Mouse (Mus musculus) adrenal gland, postnatal 4 days (tissue): ENCODE data around the gene Rnf5. TPM values are rescaled to one million over a fixed set of nuclear protein-coding genes. Genes with fewer than 3 reads are reported as not detected.
A peak's percentile ranks its signal among the peaks of the same experiment; 100 is the strongest.

Source experiments
- DNase-seq, 2 experiments: peaks; one replicate each; pipeline ENCODE4 v3.0.0; 2021 to 2022; ENCODE audit warnings: low spot score in 2 of 2, mixed read lengths in 2 of 2
- total RNA-seq, 2 experiments: library from RNA; stranded (reverse); gene quantifications; 2 replicates each; pipeline ENCODE4 v1.2.3; 2021

Rnf5 gene
- total RNA-seq, 2 experiments from 2014 or later, result 66.5 to 74.2 TPM

DNA sequence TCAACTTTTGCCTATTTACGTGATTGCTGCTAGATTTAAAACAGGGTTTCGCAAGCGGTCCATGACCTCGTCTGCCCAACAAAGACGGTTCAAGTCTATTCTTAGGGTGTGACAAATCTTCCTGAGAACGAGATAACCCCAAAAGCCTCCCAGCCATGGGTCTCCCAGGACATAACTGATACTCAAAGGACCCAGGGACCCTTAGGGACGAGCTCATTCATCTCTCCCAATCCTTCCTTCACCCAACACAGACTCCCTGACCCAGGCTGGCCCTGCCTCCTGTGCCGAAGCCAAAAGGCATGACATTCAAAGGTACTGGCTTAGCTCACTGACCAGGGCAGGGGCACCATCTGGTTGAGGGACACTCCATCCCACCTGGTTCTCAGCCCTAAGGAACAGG, 47.1 kb downstream of the Rnf5 start:
- DNase-seq, result no peak

DNA sequence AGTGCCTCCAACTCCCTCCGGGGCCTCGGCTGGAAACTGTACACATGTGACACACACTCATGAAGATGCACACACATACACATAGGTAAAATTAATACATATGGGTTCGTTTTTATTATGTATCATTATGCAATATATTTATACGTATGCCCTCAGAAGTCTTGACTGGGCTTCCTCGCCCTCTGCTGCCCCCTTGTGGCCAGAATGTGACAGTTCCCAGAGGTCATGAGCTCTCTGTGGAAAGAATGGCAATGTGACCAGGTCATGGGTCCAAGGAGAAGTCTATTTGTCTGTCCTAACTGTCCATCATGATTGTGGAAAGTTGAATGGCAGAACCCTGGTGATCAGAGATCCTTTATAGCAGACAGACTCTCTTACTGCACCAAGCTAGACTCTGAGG, 48.0 kb downstream of the Rnf5 start:
- DNase-seq, result peak in 1 of 2 experiments; percentile 74

Other genes starting within 250 kb of the Rnf5 start
- under 1 TPM; 0.45 TPM for gene Btnl2, start 248.9 kb downstream of the Rnf5 start, total RNA-seq
- gene Btnl1, start 226.6 kb downstream of the Rnf5 start, total RNA-seq, result not detected
- gene BC051142, start 204.9 kb downstream of the Rnf5 start, total RNA-seq, result 1 to 10 TPM; 5.8 to 6.3 TPM
- not detected for gene Btnl4, start 126.4 kb downstream of the Rnf5 start, total RNA-seq
- gene Btnl6, start 86.3 kb downstream of the Rnf5 start, total RNA-seq, result not detected
- 10 to 100 TPM; 36.1 to 37.1 TPM for gene Notch4, start 39.4 kb downstream of the Rnf5 start, total RNA-seq
- gene Gpsm3, start 13.9 kb downstream of the Rnf5 start, total RNA-seq, result 10 to 100 TPM in 1 of 2 experiments, 1 to 10 TPM in 1; 8.1 to 11.9 TPM
- 10 to 100 TPM; 61.7 to 63.6 TPM for gene Pbx2, start 12.4 kb downstream of the Rnf5 start, total RNA-seq
- 1 to 10 TPM; 9.0 to 9.2 TPM for gene Ager, start 5.8 kb downstream of the Rnf5 start, total RNA-seq
- 10 to 100 TPM; 73.4 to 77.7 TPM for gene Agpat1, start 572 bp upstream of the Rnf5 start, total RNA-seq
- 10 to 100 TPM; 10.8 to 14.2 TPM for gene Egfl8, start 12.3 kb upstream of the Rnf5 start, total RNA-seq
- gene Ppt2, start 24.8 kb upstream of the Rnf5 start, total RNA-seq, result 10 to 100 TPM; 52.6 to 62.3 TPM
- gene Prrt1, start 25.8 kb upstream of the Rnf5 start, total RNA-seq, result 10 to 100 TPM; 10.7 to 11.5 TPM
- 10 to 100 TPM; 13.2 to 16.3 TPM for gene Fkbpl, start 41.1 kb upstream of the Rnf5 start, total RNA-seq
- 10 to 100 TPM; 48.1 to 52.3 TPM for gene Atf6b, start 43.5 kb upstream of the Rnf5 start, total RNA-seq
- gene Tnxb, start 66.8 kb upstream of the Rnf5 start, total RNA-seq, result 10 to 100 TPM; 29.4 to 33.0 TPM
- gene C4b, start 140.2 kb upstream of the Rnf5 start, total RNA-seq, result 100 to 1,000 TPM; 105 to 151 TPM
- gene Cyp21a1, start 200.9 kb upstream of the Rnf5 start, total RNA-seq, result 1,000 to 10,000 TPM; 3,967 to 4,457 TPM
- 10 to 100 TPM; 49.1 to 49.5 TPM for gene Stk19, start 233.3 kb upstream of the Rnf5 start, total RNA-seq
- gene Dxo, start 233.3 kb upstream of the Rnf5 start, total RNA-seq, result 10 to 100 TPM; 72.5 to 73.2 TPM
- 10 to 100 TPM; 70.9 to 80.2 TPM for gene Skiv2l, start 246.5 kb upstream of the Rnf5 start, total RNA-seq
- 10 to 100 TPM; 58.2 to 60.6 TPM for gene Nelfe, start 246.7 kb upstream of the Rnf5 start, total RNA-seq